Mouse (Mus musculus) c-Kit-positive CD71-negative TER-119-negative erythroid progenitor cells, embryonic 14.5 days (primary cell): ENCODE measurements around the gene Cfap77.

Experiments used
- DNase-seq: peaks from one replicate; pipeline ENCODE4 v3.0.0-alpha.2; 2013; ENCODE audit warnings: low read depth

Gene Cfap77

DNA sequence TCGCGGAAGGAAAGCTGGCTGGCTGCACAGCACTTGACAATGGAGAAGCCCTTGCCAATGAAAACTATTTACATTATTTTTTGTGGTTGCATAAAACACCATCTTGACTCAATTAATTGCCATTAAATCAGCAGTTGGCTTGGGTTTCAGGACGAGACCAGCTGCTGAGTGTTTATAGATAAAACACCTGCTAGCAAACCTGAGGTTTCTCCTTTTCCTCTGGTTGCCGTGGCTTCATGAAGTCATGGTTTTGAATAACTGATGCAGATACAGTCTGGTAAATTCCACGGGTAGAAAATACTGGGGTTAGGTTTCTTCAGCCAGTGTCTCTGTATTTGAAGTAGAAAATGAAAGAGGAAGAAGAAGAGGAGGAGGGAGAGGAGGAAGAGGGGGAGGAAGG, 2.9 kb downstream of the Cfap77 start:
- DNase-seq: no peak

GRCm38 (mm10) chr2:29046151-29046550, 8.7 kb downstream of the Cfap77 start:
- no peak for DNase-seq

GRCm38 (mm10) chr2:29042124-29042523, 12.7 kb downstream of the Cfap77 start:
- DNase-seq: no peak

DNA sequence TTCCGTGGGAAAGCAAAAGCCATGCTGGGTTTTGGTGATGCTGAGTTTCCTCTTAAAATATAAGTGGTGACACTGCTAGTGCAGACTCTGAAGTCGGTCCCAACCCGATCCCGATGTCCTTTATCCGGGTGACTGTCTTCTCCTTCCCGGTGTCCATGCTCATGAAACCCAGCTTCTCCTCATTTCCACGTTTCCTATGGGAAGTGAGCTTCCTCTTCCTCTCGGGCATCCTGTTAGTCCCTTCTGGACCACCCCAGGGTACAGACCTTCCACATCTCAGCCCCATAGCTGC, 13.4 kb downstream of the Cfap77 start:
- DNase-seq: no peak

DNA sequence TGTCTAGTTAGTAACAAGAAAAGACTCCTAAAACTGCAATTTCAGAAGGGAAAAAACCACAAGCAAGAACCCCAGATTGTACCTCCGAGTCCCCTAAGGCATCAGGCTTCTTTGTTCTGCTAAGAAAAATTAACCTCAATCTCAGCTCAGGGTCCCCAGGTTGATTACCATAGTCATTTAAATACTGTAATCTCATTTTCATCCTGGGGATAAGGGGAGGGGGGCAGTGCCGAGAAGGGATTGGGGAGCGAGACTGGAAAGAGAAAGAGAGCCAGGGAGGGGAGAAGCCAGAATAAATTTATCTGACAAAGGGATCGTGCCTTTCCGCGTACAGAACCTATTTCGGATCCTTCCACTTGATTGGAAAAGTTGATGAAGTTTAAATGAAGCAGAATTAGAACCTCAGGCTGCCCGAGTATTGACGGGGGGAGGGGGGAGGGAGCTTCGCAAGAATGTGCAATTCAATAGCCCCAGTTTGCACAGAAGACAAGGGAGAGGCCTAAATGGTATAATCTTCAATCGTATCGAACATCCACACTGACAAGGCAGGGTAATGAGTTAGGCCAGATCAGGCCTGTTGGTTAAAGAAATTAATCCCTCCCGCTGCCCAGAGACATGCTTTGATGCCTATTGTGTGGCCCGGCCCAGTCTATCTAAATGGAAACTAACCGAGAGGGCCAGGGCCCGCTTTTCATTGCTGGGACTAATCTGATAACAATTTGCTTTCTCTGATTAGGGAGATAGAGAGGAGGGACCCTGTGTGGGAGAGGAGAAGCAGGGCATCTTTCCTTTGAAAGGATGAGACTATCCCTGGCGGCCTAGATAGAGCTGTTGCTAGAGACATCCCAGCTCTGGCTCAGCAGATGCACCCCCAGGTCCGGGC, 14.0 kb downstream of the Cfap77 start:
- no peak for DNase-seq

DNA sequence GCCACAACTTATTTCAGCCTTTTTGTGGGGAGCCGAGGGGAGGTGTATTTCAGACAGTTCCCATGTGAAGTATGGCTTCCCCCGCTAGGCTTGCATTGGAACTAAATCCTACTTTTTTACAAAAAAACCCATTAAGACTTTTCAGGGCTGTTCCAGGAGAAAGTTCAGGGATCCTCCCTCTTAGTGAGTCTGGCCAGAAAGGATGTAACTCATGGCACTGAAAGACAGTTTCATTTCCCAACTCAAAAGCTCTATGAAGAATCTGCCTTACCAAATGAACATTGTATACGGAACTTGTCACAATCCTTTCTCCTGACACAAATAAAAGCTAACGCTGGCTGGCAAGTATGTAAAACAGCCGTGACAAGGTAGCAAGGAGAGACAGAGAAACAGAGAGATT, 15.1 kb downstream of the Cfap77 start:
- DNase-seq: no peak

DNA sequence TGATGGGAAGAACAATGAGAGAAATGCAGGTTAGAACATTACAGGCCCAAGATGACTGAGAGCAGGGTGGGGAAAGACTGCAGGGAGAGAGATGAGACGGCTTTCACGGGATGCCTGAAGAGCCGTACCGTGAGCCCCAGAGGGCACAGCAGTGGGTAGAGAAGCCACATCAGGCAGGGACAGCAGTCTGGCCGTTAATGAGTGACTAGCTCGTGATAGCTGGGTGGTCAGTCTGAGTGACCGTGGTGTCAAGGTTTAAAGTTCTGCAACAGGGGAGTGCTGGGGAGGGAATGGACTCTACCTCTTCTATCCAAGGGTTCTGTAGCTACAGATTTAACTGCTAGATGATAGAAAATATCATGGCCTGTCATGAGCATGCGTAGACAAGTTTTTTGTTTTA, 19.2 kb downstream of the Cfap77 start:
- no peak for DNase-seq

GRCm38 (mm10) chr2:29034542-29035475, 20.1 kb downstream of the Cfap77 start:
- no peak for DNase-seq

DNA sequence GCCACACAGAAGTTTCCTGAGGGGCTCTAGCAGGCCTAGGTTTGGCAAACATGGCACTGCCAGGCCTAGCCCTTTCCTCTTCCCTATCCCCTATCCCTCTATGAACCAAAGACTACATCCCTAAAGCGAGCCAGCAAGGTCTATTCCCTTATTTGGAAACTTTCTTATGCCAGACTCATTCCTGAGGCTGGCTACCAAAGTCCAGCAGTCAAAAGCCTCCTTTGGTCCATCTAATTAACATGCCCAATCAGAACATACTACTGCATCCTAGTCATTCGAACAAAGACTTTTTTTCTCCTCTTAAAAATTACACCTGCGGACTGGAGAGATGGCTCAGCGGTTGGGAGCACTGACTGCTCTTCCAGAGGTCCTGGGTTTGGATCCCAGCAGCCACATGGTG, 22.9 kb downstream of the Cfap77 start:
- DNase-seq: no peak

- no peak for DNase-seq
Measured at GRCm38 (mm10) chr2:29030048-29030734, 24.7 kb downstream of the Cfap77 start.

- DNase-seq: no peak
Measured at GRCm38 (mm10) chr2:29025284-29025683, 29.6 kb downstream of the Cfap77 start.

- DNase-seq: no peak
Measured at GRCm38 (mm10) chr2:29023001-29023400, 31.9 kb downstream of the Cfap77 start.

GRCm38 (mm10) chr2:29021025-29021424, 33.8 kb downstream of the Cfap77 start:
- DNase-seq: no peak

DNA sequence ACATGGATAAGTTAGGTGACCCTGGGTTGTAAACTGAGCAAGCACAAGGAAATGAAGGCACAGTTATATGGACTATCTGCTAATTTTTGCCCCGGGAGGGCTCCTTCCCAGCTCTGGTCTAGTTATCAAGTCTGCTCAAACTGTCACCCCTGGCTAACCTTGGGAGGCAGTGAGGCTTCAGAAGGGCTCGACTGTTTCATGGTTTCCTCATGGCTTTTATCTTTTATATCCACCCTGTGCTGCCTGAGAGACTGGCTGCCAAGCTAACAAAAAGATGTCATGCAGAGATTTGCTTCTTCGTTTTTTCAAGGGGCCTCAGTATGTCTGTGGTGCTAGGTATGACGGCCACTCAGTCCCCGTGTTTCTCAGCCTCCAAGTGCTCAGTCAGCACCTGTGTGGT, 36.2 kb downstream of the Cfap77 start:
- no peak for DNase-seq

- DNase-seq: no peak
Measured at GRCm38 (mm10) chr2:29016599-29017587, 38.0 kb downstream of the Cfap77 start.

GRCm38 (mm10) chr2:29012523-29012922, 42.3 kb downstream of the Cfap77 start:
- DNase-seq: no peak

DNA sequence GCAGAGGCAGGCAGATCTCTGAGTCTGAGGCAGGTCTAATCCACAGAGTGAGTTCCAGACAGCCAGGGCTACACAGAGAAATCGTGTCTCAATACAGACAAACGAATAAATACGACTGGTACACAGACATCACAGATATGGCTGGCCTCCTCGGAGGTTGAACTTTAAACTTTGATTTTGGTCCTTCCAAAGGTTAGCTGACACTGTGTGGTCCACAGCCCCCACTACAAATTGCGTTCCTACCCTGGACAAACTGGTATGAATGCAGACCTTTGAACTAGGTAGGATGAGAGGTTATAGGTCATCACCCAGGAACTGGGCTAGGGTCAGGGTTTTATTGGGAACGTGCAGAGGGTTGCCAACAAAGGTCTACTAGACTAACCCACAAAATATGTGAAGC, 47.2 kb downstream of the Cfap77 start:
- DNase-seq: no peak

- no peak for DNase-seq
Measured at GRCm38 (mm10) chr2:29006455-29007034, 48.3 kb downstream of the Cfap77 start.

- DNase-seq: no peak
Measured at GRCm38 (mm10) chr2:29004037-29004436, 50.8 kb downstream of the Cfap77 start.

DNA sequence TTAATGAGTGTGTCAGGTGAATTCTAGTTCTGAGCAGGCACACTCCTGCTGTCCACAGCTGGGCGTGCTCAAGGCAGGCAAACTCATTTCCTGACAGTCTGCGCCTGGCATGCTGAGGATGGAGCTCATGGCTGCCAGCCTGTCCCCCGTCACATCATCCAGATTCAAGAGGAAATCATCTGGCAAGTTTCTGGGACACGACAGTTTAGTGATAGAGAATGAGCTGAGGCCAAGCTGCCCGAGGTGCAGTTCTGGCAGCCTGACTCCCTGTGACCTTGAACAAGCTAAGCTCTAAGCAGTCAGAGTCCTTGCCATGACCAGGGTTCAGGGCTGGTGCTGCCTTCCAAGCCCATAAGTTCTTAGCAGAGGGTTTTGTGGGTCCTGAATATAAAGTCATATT, 56.6 kb downstream of the Cfap77 start:
- no peak for DNase-seq
